Mouse (Mus musculus) ES-Bruce4 (cell line): Measurements from ENCODE around the gene Slc23a2. TPM values are rescaled to one million over a fixed set of nuclear protein-coding genes. Genes with fewer than 3 reads are reported as not detected.

Experiments
- H3K27ac ChIP-seq: 2 replicates; pipeline ENCODE4 v1.5.1; 2012; ENCODE audit warnings: low read length, inconsistent platforms; ENCODE audit not compliant: insufficient read depth
- H3K27me3 ChIP-seq: 2 replicates; pipeline ENCODE4 v1.6.1; 2012; ENCODE audit warnings: mild to moderate bottlenecking, low read length, inconsistent platforms; ENCODE audit not compliant: control insufficient read depth, poor library complexity, insufficient read depth, severe bottlenecking
- H3K36me3 ChIP-seq: 2 replicates; pipeline ENCODE4 v1.6.1; 2012; ENCODE audit warnings: inconsistent platforms, mild to moderate bottlenecking, low read length, moderate library complexity; ENCODE audit not compliant: control insufficient read depth, poor library complexity, insufficient read depth, severe bottlenecking
- H3K4me1 ChIP-seq: one replicate; pipeline ENCODE4 v1.8.1; 2011; ENCODE audit warnings: low read length; ENCODE audit not compliant: control insufficient read depth, insufficient read depth
- H3K4me3 ChIP-seq: 2 replicates; pipeline ENCODE4 v1.5.1; 2011; ENCODE audit warnings: low read depth, mild to moderate bottlenecking, low read length
- H3K9ac ChIP-seq: 2 replicates; pipeline ENCODE4 v1.6.1; 2012; ENCODE audit warnings: low read depth, mild to moderate bottlenecking, inconsistent platforms; ENCODE audit not compliant: poor library complexity, severe bottlenecking
- H3K9me3 ChIP-seq: replicated peaks from 2 replicates; pipeline ENCODE4 v1.6.1; 2012; ENCODE audit warnings: mild to moderate bottlenecking, low read length, inconsistent platforms; ENCODE audit not compliant: control insufficient read depth, poor library complexity, insufficient read depth, severe bottlenecking
- CTCF ChIP-seq: IDR thresholded peaks from one replicate; pipeline ENCODE4 v1.8.1; 2011; ENCODE audit warnings: low read depth, low read length
- EP300 ChIP-seq: IDR thresholded peaks from 2 replicates; pipeline ENCODE4 v1.6.1; 2011; ENCODE audit warnings: low read depth, low read length; ENCODE audit not compliant: insufficient read depth
- POLR2A ChIP-seq: IDR thresholded peaks from one replicate; pipeline ENCODE4 v1.8.1; 2011; ENCODE audit warnings: low read length; ENCODE audit not compliant: insufficient read depth
- polyA plus RNA-seq: library from polyadenylated mRNA; stranded (reverse); fragments of >200 nt; gene quantifications from 2 replicates; pipeline ENCODE4 v1.2.4, GENCODE M21; 2011; ENCODE audit warnings: low read depth; ENCODE audit not compliant: missing spikeins, insufficient read depth, insufficient read length

Slc23a2 gene
- polyA plus RNA-seq, 1 experiment: 20.8 TPM

DNA sequence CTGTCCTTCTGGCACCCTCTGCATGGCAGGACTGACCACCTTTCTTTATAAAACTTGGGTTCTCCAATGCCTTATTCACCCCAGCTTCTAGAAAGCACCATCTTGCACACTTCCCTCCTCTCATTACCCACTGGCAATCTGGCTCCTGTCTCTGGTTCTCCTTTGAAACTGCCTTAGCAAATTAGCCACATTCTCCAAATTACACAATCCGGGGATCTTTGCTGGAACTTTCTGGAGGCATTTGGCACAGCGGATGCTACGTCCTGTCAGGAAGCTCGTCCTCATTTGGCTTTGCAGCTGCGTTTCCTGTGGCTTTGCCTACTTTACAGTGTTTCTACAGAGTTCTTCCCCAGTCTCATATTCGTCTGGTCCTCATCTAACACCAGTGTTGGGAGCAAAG, 6.7 kb upstream of the Slc23a2 start:
- Histone ChIP-seq H3K27me3 (no peaks in the 10 kb centered on the region), H3K9ac (no peak overlapping the region), H3K36me3 (no peaks in the 10 kb centered on the region), H3K4me1 (peaks cover 5% of the 10 kb centered on the region), H3K9me3 (no peaks in the 10 kb centered on the region), H3K4me3 (no peak overlapping the region), H3K27ac (no peak overlapping the region)
- TF ChIP-seq CTCF (no peak), POLR2A (no peak), EP300 (no peak)

DNA sequence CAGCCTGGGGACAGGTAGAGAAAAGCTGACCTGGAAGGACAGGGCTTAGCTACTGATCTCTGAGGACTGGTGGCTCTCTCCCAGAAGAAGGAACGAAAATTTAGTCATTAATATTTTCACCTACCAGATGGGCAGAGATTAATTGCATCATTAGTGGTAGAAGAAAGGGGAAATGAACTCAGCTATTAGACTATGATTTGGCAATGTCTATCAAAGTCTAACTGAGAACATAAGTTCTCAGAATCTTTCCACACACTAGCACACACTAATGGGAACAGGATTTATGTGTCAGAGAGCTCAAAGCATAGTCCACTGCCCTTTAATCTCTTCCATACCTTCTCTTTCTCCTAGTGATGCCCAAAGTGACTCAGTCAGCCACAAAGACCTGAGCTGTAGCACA, 6.0 kb upstream of the Slc23a2 start:
- H3K27me3 ChIP-seq: no peaks in the 10 kb centered on the region
- no peak overlapping the region for H3K27ac ChIP-seq
- H3K9ac ChIP-seq: no peak overlapping the region
- no peaks in the 10 kb centered on the region for H3K9me3 ChIP-seq
- no peak for TF ChIP-seq POLR2A
- TF ChIP-seq EP300: no peak
- TF ChIP-seq CTCF: no peak
- H3K36me3 ChIP-seq: no peaks in the 10 kb centered on the region
- H3K4me1 ChIP-seq: peaks cover 5% of the 10 kb centered on the region
- H3K4me3 ChIP-seq: no peak overlapping the region

DNA sequence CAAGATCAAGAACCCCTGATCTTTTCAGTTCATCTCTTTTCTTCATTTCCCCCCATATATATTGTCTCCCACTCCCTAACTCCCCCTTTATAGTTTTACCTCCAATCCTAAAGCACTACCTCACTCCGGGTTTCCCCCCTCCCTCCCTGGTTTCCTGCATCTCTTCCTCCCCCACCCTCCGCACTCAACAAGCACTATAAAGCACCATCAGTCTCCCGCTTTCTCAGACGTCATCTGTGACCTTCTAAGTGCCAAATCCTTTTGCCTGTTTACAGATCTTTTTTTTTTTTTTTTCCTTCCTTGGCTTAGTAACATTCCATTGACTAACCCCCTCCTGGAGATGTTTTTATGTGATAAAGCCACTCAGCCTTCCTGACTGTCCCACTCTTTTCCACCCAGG, 1.6 kb upstream of the Slc23a2 start:
- Histone ChIP-seq H3K27ac (no peak overlapping the region), H3K9me3 (no peaks in the 10 kb centered on the region), H3K4me3 (no peak overlapping the region), H3K9ac (no peak overlapping the region), H3K27me3 (no peaks in the 10 kb centered on the region), H3K36me3 (no peaks in the 10 kb centered on the region), H3K4me1 (peaks cover 5% of the 10 kb centered on the region)
- no peak for TF ChIP-seq CTCF
- no peak for TF ChIP-seq POLR2A
- TF ChIP-seq EP300: no peak

- no peaks in the 10 kb centered on the region for H3K9me3 ChIP-seq
- H3K9ac ChIP-seq: peak overlapping the region; percentile 91
- H3K36me3 ChIP-seq: no peaks in the 10 kb centered on the region
- no peaks in the 10 kb centered on the region for H3K27me3 ChIP-seq
- peaks cover 5% of the 10 kb centered on the region for H3K4me1 ChIP-seq
- H3K4me3 ChIP-seq: peak overlapping the region; percentile 98
- no peak for TF ChIP-seq EP300
- no peak for TF ChIP-seq POLR2A
- no peak for TF ChIP-seq CTCF
- no peak overlapping the region for H3K27ac ChIP-seq
Measured at GRCm38 (mm10) chr2:132143943-132144927, 673 bp downstream of the Slc23a2 start.

GRCm38 (mm10) chr2:132142606-132143005, 2.3 kb downstream of the Slc23a2 start:
- Histone ChIP-seq H3K36me3 (no peaks in the 10 kb centered on the region), H3K9ac (no peak overlapping the region), H3K27me3 (no peaks in the 10 kb centered on the region), H3K4me3 (no peak overlapping the region), H3K9me3 (no peaks in the 10 kb centered on the region), H3K27ac (no peak overlapping the region), H3K4me1 (peaks cover 5% of the 10 kb centered on the region)
- TF ChIP-seq CTCF (peak; percentile 48), POLR2A (no peak)

DNA sequence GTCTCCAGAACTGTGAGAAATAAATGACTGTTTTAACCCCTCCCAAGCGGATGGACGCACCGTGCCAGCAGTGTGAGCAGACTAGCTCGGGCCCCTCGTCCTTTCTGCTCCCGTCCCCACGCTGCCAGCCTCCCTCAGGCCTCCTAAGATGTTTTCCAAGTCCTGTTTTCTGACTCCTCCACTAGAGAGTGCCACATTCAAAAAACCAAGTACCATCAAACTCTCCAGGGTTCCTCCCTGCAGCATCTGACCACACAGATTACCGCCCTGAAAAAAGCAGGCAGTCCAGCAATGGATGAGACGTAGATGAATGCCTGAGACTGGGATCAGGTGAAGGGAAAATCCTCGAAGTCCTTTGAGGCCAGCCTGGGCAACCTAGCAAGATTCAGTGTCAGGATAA, 4.4 kb downstream of the Slc23a2 start:
- H3K4me1 ChIP-seq: peaks cover 5% of the 10 kb centered on the region
- H3K27ac ChIP-seq: no peak overlapping the region
- H3K4me3 ChIP-seq: no peak overlapping the region
- TF ChIP-seq EP300: no peak
- TF ChIP-seq POLR2A: no peak
- no peak for TF ChIP-seq CTCF
- H3K9me3 ChIP-seq: no peaks in the 10 kb centered on the region
- no peaks in the 10 kb centered on the region for H3K27me3 ChIP-seq
- no peak overlapping the region for H3K9ac ChIP-seq
- no peaks in the 10 kb centered on the region for H3K36me3 ChIP-seq
